Mouse (Mus musculus) heart, adult 2 months (tissue): ENCODE results near the gene Dad1. TPM values are rescaled to one million over a fixed set of nuclear protein-coding genes. Genes with fewer than 3 reads are reported as not detected.
A peak's percentile ranks its signal among the peaks of the same experiment; 100 is the strongest.

Experiments used
- DNase-seq, 2 experiments: peaks; one replicate each; pipeline ENCODE4 v3.0.0; 2021
- H3K27ac ChIP-seq: fragments of 200-600 bp; 2 replicates; pipeline ENCODE4 v1.8.1; 2022
- H3K27me3 ChIP-seq: fragments of 200-500 bp; 2 replicates; pipeline ENCODE4 v1.6.1; 2012; ENCODE audit warnings: mild to moderate bottlenecking, low read length, inconsistent platforms, mixed read lengths; ENCODE audit not compliant: control insufficient read depth, insufficient read depth
- H3K36me3 ChIP-seq: fragments of 200-500 bp; 2 replicates; pipeline ENCODE4 v1.6.1; 2012; ENCODE audit warnings: low read length, inconsistent platforms; ENCODE audit not compliant: control insufficient read depth, insufficient read depth
- H3K4me1 ChIP-seq: fragments of 200-500 bp; 2 replicates; pipeline ENCODE4 v1.6.1; 2011; ENCODE audit warnings: low read length; ENCODE audit not compliant: control insufficient read depth, insufficient read depth
- H3K4me3 ChIP-seq: fragments of 200-600 bp; 2 replicates; pipeline ENCODE4 v1.8.1; 2022
- H3K79me2 ChIP-seq: fragments of 200-500 bp; replicated peaks from 2 replicates; pipeline ENCODE4 v1.6.1; 2012; ENCODE audit warnings: mild to moderate bottlenecking, inconsistent platforms, low read length, moderate library complexity, mixed read lengths; ENCODE audit not compliant: control insufficient read depth, insufficient read depth
- H3K9ac ChIP-seq: fragments of 200-500 bp; 2 replicates; pipeline ENCODE4 v1.6.1; 2012; ENCODE audit warnings: low read depth, mild to moderate bottlenecking, control low read depth, inconsistent platforms, low read length, mixed read lengths
- CTCF ChIP-seq: fragments of 200-600 bp; IDR thresholded peaks from 2 replicates; pipeline ENCODE4 v1.8.1; 2022; ENCODE audit warnings: antibody characterized with exemption, mild to moderate bottlenecking, moderate library complexity
- EP300 ChIP-seq: fragments of 200-500 bp; IDR thresholded peaks from 2 replicates; pipeline ENCODE4 v1.6.1; 2011; ENCODE audit warnings: low read depth, low read length, control low read depth; ENCODE audit not compliant: insufficient read depth
- POLR2A ChIP-seq: fragments of 200-500 bp; IDR thresholded peaks from 2 replicates; pipeline ENCODE4 v1.6.1; 2011; ENCODE audit warnings: mild to moderate bottlenecking, low read depth, low read length, control low read depth; ENCODE audit not compliant: insufficient read depth
- WGBS: fragments of 180-500 bp; shearing (Covaris S2); methylation state at CpG from one replicate; pipeline ENCODE4 v1.1.7; 2018; 5-methylcytosine and 5-hydroxymethylcytosine counted together
- intact Hi-C: fragments of 180-260 bp; cut with DNase I; formaldehyde crosslinking; loops from one replicate; pipeline ENCODE4 v1.15.1; 2025
- polyA plus RNA-seq: library from polyadenylated mRNA; depleted of rRNA; stranded (reverse); fragments of >200 nt; gene quantifications from 2 replicates; pipeline ENCODE4 v1.2.3, GENCODE M21; 2012
- total RNA-seq, 2 experiments: library from RNA; stranded (reverse); gene quantifications; 2 replicates each; pipeline ENCODE4 v1.2.3; 2021

Dad1 gene
- total and polyA plus RNA-seq, 3 experiments, result 99.0 to 393 (median 115) TPM

DNA sequence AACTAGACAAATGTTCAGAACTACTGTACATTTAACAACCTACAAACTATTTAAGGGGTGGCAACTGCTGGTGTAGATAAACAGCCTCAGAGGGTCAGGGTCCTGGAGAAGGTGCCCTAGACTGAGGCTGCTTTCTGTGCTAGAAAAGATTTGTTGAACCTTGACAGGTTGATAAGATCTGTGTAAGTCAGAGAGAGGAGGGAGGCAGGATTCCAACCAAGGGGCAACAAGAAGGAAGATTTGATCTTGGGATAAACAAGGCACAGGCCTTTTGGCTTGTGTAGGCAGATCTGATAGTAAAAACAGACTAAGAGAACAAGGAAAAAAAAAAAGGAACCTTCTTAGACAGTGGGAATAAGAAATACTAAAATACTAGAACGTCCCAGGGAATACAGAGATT, 35.7 kb downstream of the Dad1 start:
- intact Hi-C loops, result no loop called here
- Histone ChIP-seq H3K27me3 (no peaks in the 10 kb centered on the region), H3K27ac (no peak overlapping the region), H3K4me1 (peaks cover 4% of the 10 kb centered on the region), H3K4me3 (no peak overlapping the region), H3K79me2 (no peaks in the 10 kb centered on the region), H3K36me3 (no peaks in the 10 kb centered on the region), H3K9ac (no peak overlapping the region)
- 50% methylated on average over 1 of the region's 1 CpGs for WGBS
- no peak for DNase-seq
- TF ChIP-seq CTCF (no peak), EP300 (no peak), POLR2A (no peak)

- Histone ChIP-seq H3K79me2 (no peaks in the 10 kb centered on the region), H3K36me3 (no peaks in the 10 kb centered on the region), H3K27ac (no peak overlapping the region), H3K4me1 (peaks cover 4% of the 10 kb centered on the region), H3K9ac (no peak overlapping the region), H3K4me3 (no peak overlapping the region), H3K27me3 (no peaks in the 10 kb centered on the region)
- TF ChIP-seq EP300 (no peak), CTCF (no peak), POLR2A (no peak)
- 66% methylated on average over 7 of the region's 7 CpGs for WGBS
- intact Hi-C loops, result no loop called here
- no peak for DNase-seq
These were observed 37.8 kb downstream of the Dad1 start for GRCm38 (mm10) chr14:54216126-54216525.

DNA sequence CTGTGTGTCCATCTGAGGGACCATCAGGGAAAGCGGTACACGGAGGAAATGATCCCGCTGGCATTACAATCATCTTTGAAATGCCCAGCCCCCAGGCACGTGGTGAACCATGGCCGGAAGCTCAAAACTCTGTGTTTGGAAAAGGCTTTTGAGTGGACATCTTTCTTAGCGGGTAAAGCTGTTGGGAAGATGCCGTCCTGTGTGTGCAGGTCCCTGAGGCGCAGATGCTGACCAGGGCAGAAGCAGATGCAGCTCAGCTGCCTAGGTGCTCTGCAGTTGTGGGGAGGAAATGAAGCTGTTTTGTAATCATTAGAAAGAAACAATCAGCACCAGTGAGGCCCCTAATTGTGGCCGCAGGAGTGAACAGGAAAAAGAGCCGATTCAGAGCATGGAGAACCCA, 39.0 kb downstream of the Dad1 start:
- no peak for DNase-seq
- Histone ChIP-seq H3K36me3 (no peaks in the 10 kb centered on the region), H3K4me3 (no peak overlapping the region), H3K27ac (peak overlapping the region; percentile 45), H3K27me3 (no peaks in the 10 kb centered on the region), H3K4me1 (peaks cover 4% of the 10 kb centered on the region), H3K9ac (no peak overlapping the region), H3K79me2 (no peaks in the 10 kb centered on the region)
- intact Hi-C loops, result no loop called here
- WGBS, result 26% methylated on average over 10 of the region's 10 CpGs
- TF ChIP-seq CTCF, result no peak
- no peak for TF ChIP-seq EP300
- no peak for TF ChIP-seq POLR2A

- WGBS, result 37% methylated on average over 2 of the region's 2 CpGs
- intact Hi-C loops, result no loop called here
- Histone ChIP-seq H3K9ac (no peak overlapping the region), H3K27ac (peak overlapping the region; percentile 45; the same call in 1 of the 2 replicates), H3K36me3 (no peaks in the 10 kb centered on the region), H3K4me1 (peaks cover 4% of the 10 kb centered on the region), H3K4me3 (no peak overlapping the region), H3K27me3 (no peaks in the 10 kb centered on the region), H3K79me2 (no peaks in the 10 kb centered on the region)
- TF ChIP-seq POLR2A, result no peak
- no peak for TF ChIP-seq CTCF
- no peak for TF ChIP-seq EP300
- DNase-seq, result no peak
These were observed 39.4 kb downstream of the Dad1 start for GRCm38 (mm10) chr14:54214477-54214876.

- H3K4me3 ChIP-seq, result no peak overlapping the region
- no peak overlapping the region for H3K9ac ChIP-seq
- TF ChIP-seq EP300 (no peak), CTCF (no peak), POLR2A (no peak)
- no peak overlapping the region for H3K27ac ChIP-seq
- peaks cover 4% of the 10 kb centered on the region for H3K4me1 ChIP-seq
- DNase-seq, result no peak
- no peaks in the 10 kb centered on the region for H3K79me2 ChIP-seq
- no peaks in the 10 kb centered on the region for H3K36me3 ChIP-seq
- intact Hi-C loops, result no loop called here
- WGBS, result 84% methylated on average over 2 of the region's 2 CpGs
- H3K27me3 ChIP-seq, result no peaks in the 10 kb centered on the region
These were observed 40.2 kb downstream of the Dad1 start for GRCm38 (mm10) chr14:54213734-54214133.

- H3K27ac ChIP-seq, result no peak overlapping the region
- no peak overlapping the region for H3K4me3 ChIP-seq
- no peaks in the 10 kb centered on the region for H3K79me2 ChIP-seq
- 91% methylated on average over 5 of the region's 5 CpGs for WGBS
- no peak for DNase-seq
- TF ChIP-seq EP300 (no peak), CTCF (no peak), POLR2A (no peak)
- no peaks in the 10 kb centered on the region for H3K27me3 ChIP-seq
- no peak overlapping the region for H3K9ac ChIP-seq
- peaks cover 6% of the 10 kb centered on the region for H3K4me1 ChIP-seq
- no peaks in the 10 kb centered on the region; the same call in 1 of the 2 replicates for H3K36me3 ChIP-seq
- intact Hi-C loops, result no loop called here
These were observed 42.1 kb downstream of the Dad1 start for GRCm38 (mm10) chr14:54211755-54212154.

GRCm38 (mm10) chr14:54211199-54211598, 42.7 kb downstream of the Dad1 start:
- Histone ChIP-seq H3K9ac (no peak overlapping the region), H3K27ac (no peak overlapping the region), H3K4me1 (peaks cover 6% of the 10 kb centered on the region), H3K36me3 (no peaks in the 10 kb centered on the region; the same call in 1 of the 2 replicates), H3K4me3 (no peak overlapping the region), H3K27me3 (no peaks in the 10 kb centered on the region), H3K79me2 (no peaks in the 10 kb centered on the region)
- intact Hi-C loops, result no loop called here
- DNase-seq, result no peak
- WGBS, result 93% methylated on average over 8 of the region's 8 CpGs
- TF ChIP-seq POLR2A (no peak), CTCF (no peak), EP300 (no peak)
